Mouse (Mus musculus) testis, adult 2 months (tissue): ENCODE results near the gene Tnc. TPM values are rescaled to one million over a fixed set of nuclear protein-coding genes. Genes with fewer than 3 reads are reported as not detected.

Source experiments
- H3K27ac ChIP-seq: fragments of 200-500 bp; 2 replicates; pipeline ENCODE4 v1.5.1; 2012; ENCODE audit warnings: low read depth, low read length; ENCODE audit not compliant: control insufficient read depth, insufficient read depth
- H3K27me3 ChIP-seq: fragments of 200-500 bp; 2 replicates; pipeline ENCODE4 v1.6.1; 2012; ENCODE audit warnings: mild to moderate bottlenecking, low read length, moderate library complexity; ENCODE audit not compliant: control insufficient read depth, insufficient read depth
- H3K36me3 ChIP-seq: fragments of 200-500 bp; 2 replicates; pipeline ENCODE4 v1.6.1; 2012; ENCODE audit warnings: mild to moderate bottlenecking, low read length; ENCODE audit not compliant: control insufficient read depth, insufficient read depth
- H3K4me1 ChIP-seq: fragments of 200-500 bp; 2 replicates; pipeline ENCODE4 v1.6.1; 2012; ENCODE audit warnings: low read length; ENCODE audit not compliant: control insufficient read depth, insufficient read depth
- H3K4me3 ChIP-seq: fragments of 200-500 bp; 2 replicates; pipeline ENCODE4 v1.5.1; 2012; ENCODE audit warnings: low read depth, mild to moderate bottlenecking, low read length, moderate library complexity, mixed read lengths; ENCODE audit not compliant: control insufficient read depth
- CTCF ChIP-seq: fragments of 200-500 bp; IDR thresholded peaks from 2 replicates; pipeline ENCODE4 v1.5.1; 2012; ENCODE audit warnings: low read depth, mild to moderate bottlenecking, inconsistent platforms, low read length, moderate library complexity; ENCODE audit not compliant: control insufficient read depth, insufficient read depth, insufficient replicate concordance
- POLR2A ChIP-seq: fragments of 200-500 bp; IDR thresholded peaks from 2 replicates; pipeline ENCODE4 v1.6.1; 2012; ENCODE audit warnings: low read depth, mild to moderate bottlenecking, inconsistent platforms, low read length, moderate library complexity; ENCODE audit not compliant: control insufficient read depth
- polyA plus RNA-seq: library from polyadenylated mRNA; depleted of rRNA; stranded (reverse); fragments of >200 nt; gene quantifications from 2 replicates; pipeline ENCODE4 v1.2.3, GENCODE M21; 2012

Gene Tnc
- polyA plus RNA-seq, 1 experiment: 0.57 TPM

DNA sequence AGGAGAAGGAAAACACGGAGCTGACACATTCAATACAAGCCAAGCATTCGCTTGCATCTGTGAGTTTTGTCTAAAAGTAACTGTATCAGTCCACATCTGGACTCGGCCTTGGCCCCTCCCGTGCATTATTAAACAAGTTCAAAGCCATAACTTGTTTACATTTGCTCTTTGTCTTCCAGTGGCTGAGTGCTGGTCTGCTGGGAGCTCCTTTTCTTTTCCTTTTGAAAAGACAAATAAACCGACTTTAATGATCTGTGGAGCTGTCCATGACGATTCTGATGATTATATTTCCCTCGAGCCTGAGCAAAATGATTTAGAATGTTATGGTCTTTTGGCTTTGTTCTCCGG lies 63.7 kb downstream of the Tnc start:
- no peak overlapping the region for H3K27ac ChIP-seq
- TF ChIP-seq CTCF: no peak
- H3K27me3 ChIP-seq: no peaks in the 10 kb centered on the region
- peak overlapping the region; percentile 67 for H3K4me3 ChIP-seq
- H3K4me1 ChIP-seq: no peaks in the 10 kb centered on the region; the same call in 1 of the 2 replicates
- no peaks in the 10 kb centered on the region for H3K36me3 ChIP-seq

DNA sequence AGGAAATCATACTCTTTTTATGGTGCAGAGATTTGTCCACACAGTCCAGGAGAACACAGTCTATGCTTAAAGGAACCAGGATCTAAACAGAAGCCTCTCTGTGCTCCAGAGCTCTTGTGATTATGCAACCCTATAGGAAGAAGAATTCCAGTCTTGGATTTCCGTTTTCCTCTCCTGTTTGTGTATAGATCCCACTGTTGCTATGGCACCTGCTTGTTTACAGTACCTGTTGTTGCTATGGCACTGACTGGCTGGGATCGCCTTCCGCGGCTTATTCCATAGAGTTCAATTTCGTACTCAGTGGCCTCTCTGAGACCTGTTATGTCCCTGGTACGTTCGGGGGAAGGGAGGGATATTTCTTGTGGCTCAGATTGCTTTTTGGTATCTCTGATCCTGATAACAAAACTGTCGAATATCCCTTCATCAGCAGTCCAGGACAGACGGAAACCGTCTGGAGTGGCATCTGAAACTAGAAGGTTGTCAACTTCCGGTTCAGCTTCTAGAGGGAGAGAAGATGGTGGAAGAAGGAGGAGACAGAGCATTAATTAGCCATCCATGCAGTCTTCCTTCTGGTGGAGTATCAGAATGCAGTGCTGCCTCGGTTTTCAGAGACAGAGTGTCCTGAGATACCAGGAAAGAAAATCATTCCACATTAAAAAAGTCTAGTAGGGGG lies 64.3 kb downstream of the Tnc start:
- Histone ChIP-seq H3K27me3 (no peaks in the 10 kb centered on the region), H3K4me1 (no peaks in the 10 kb centered on the region; the same call in 1 of the 2 replicates), H3K27ac (no peak overlapping the region), H3K4me3 (peak overlapping the region; percentile 67), H3K36me3 (no peaks in the 10 kb centered on the region)
- no peak for TF ChIP-seq CTCF
- TF ChIP-seq POLR2A: no peak

DNA sequence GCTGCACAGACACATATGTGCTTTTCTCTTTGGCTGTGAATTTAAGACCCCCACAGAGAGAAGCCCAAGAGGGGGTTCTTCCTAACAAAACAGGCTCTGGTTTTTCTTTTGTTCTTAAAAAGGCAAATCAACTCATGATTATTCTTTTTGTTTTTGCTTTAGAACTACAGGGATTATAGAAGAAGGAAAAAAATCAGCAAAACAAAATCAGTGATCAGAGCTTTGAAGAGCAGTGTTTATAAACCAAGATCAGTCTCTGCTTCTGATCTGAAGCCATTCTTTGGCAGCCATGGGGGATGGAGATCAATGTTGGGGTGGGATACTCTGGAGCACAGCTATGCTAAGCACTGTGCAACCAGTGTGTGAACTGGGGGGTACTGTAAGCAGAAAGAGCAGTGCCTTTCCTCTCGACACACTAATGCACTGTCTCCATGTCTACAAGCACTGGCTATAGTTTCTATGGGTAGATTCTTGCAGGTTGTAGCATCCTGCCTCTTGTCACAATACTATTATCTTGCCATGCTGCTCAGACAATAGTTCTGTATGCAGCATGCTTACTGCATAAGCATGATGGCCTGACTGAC lies 66.5 kb downstream of the Tnc start:
- Histone ChIP-seq H3K27ac (no peak overlapping the region), H3K36me3 (no peaks in the 10 kb centered on the region), H3K27me3 (no peaks in the 10 kb centered on the region), H3K4me3 (no peak overlapping the region), H3K4me1 (no peaks in the 10 kb centered on the region; the same call in 1 of the 2 replicates)
- TF ChIP-seq CTCF: no peak
- TF ChIP-seq POLR2A: no peak

DNA sequence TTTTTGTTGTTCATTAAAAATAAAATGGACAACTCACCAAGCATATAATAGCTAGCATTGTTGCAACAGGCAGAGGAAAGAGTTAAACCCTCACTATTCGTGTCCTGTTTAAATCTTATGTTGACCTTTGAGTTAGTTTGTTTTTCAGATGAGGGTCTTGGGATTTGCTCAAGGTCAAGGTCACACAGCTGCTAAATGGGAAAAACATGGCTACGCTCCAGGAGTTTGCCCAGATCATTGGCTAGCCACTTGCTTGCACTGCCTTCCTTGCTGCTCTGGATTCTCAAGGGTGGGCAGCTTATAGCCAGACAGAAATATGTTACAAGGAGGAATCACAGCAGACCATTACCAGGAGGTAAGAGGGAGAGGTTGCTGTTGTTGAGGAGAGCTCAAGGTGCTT lies 67.2 kb downstream of the Tnc start:
- Histone ChIP-seq H3K27ac (no peak overlapping the region), H3K4me1 (no peaks in the 10 kb centered on the region; the same call in 1 of the 2 replicates), H3K27me3 (no peaks in the 10 kb centered on the region), H3K36me3 (no peaks in the 10 kb centered on the region), H3K4me3 (no peak overlapping the region)
- TF ChIP-seq CTCF (no peak), POLR2A (no peak)

DNA sequence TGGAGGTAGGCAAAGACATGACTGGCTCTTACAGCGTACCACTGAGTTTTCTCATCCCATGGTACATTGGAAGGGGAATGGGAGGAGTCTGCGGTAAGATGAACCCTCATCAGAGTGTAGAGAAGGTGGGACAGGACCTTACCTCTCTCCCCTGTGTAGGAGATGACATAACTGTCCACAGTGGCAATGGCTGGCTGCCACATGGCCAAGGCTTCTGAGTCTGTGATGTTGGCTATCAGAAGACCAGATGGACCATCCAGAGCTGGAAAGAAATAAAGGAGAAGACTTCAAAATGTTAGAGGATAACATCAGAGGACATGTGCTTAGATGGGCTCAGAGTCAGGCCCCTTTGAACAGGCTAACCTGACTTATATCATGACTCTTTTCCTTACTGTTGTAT lies 74.3 kb downstream of the Tnc start:
- H3K36me3 ChIP-seq: no peaks in the 10 kb centered on the region
- H3K4me3 ChIP-seq: no peak overlapping the region
- no peaks in the 10 kb centered on the region for H3K27me3 ChIP-seq
- TF ChIP-seq CTCF (no peak), POLR2A (no peak)
- no peaks in the 10 kb centered on the region for H3K4me1 ChIP-seq
- H3K27ac ChIP-seq: no peak overlapping the region

DNA sequence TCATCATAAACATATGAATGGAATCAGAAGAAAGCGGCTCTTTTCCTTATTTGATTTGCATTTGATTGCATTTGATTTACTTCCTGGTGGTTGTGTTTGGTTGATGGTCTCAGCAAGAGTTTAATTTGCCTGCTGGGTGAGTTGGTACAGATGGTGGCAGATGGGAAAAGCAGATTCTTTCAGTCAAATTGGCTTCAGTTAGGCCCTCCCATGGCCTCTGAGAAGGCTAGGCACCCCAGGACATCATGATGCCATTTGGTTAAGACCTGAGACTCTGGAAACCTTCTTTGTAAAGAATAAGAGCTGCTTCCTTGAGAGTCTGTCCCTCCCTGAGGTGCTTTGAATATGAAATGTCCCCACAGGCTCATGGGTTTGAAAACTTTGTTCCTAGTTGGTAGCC lies 75.1 kb downstream of the Tnc start:
- Histone ChIP-seq H3K27me3 (no peaks in the 10 kb centered on the region), H3K36me3 (no peaks in the 10 kb centered on the region), H3K27ac (no peak overlapping the region), H3K4me3 (no peak overlapping the region), H3K4me1 (no peaks in the 10 kb centered on the region)
- TF ChIP-seq CTCF (no peak), POLR2A (no peak)

DNA sequence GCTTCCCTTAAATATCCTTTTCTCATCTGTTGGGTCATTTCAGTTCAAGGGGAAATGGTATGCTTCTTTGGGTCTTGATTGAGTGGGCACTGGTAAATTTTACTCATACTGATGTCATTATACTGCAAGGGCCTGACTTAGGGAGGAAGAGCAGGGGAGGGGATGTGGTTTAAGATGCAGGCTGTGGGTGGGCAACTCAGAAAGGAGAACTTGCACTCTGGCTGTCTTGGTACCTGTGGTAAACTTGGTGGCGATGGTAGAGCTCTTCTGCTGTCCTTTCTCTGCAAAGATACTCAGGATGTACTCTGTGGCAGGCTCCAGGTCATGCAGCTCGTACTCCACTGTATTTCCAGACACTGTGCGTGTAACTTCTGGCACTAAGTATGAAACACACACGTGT lies 75.9 kb downstream of the Tnc start:
- H3K4me3 ChIP-seq: no peak overlapping the region
- no peaks in the 10 kb centered on the region for H3K36me3 ChIP-seq
- H3K27ac ChIP-seq: no peak overlapping the region
- H3K27me3 ChIP-seq: no peaks in the 10 kb centered on the region
- no peaks in the 10 kb centered on the region for H3K4me1 ChIP-seq
- TF ChIP-seq POLR2A: no peak
- TF ChIP-seq CTCF: no peak
